Mouse (Mus musculus) bone marrow, adult 2 months (tissue): ENCODE measurements around the gene Zfp131. TPM values are rescaled to one million over a fixed set of nuclear protein-coding genes. Genes with fewer than 3 reads are reported as not detected.
"Not testable (repeated sequence)": the region's sequence is repeated elsewhere in the genome, so short reads cannot be mapped to it uniquely, and the experiment has no call there.

ENCODE experiments used
- H3K27ac ChIP-seq: fragments of 200-500 bp; 2 replicates; pipeline ENCODE4 v1.5.1; 2012; ENCODE audit warnings: low read depth, mild to moderate bottlenecking, control low read depth, inconsistent platforms, low read length; ENCODE audit not compliant: control insufficient read depth, poor library complexity, insufficient read depth
- H3K4me1 ChIP-seq: fragments of 200-500 bp; 2 replicates; pipeline ENCODE4 v1.6.1; 2011; ENCODE audit warnings: low read length; ENCODE audit not compliant: control insufficient read depth, insufficient read depth
- H3K4me3 ChIP-seq: fragments of 200-500 bp; replicated peaks from 2 replicates; pipeline ENCODE3; 2011; ENCODE audit warnings: mild to moderate bottlenecking, low read depth, low read length, control low read depth; ENCODE audit not compliant: control insufficient read depth
- CTCF ChIP-seq: fragments of 200-500 bp; IDR thresholded peaks from 2 replicates; pipeline ENCODE4 v1.5.1; 2011; ENCODE audit warnings: low read length, control low read depth; ENCODE audit not compliant: control insufficient read depth, insufficient read depth
- POLR2A ChIP-seq: fragments of 200-500 bp; IDR thresholded peaks from 2 replicates; pipeline ENCODE4 v1.6.1; 2011; ENCODE audit warnings: low read depth, mild to moderate bottlenecking, control low read depth, low read length, borderline replicate concordance; ENCODE audit not compliant: control insufficient read depth
- WGBS: fragments of 180-500 bp; shearing (Covaris S2); methylation state at CpG from one replicate; pipeline ENCODE4 v1.1.7; 2018; 5-methylcytosine and 5-hydroxymethylcytosine counted together
- polyA plus RNA-seq: library from polyadenylated mRNA; stranded (reverse); fragments of >200 nt; gene quantifications from 2 replicates; pipeline ENCODE4 v1.2.4, GENCODE M21; 2011; ENCODE audit warnings: low replicate concordance; ENCODE audit not compliant: missing spikeins, insufficient read depth, insufficient read length

The Zfp131 gene
- 12.6 and 13.8 TPM in 2 replicates for polyA plus RNA-seq

- WGBS, result under 1% methylated on average over 84 of the region's 86 CpGs
- Histone ChIP-seq H3K4me3 (peak within 1 kb of the TSS; percentile 97), H3K4me1 (peaks cover 1% of the 10 kb centered on the region; the same call in 1 of the 2 replicates), H3K27ac (peak within 1 kb of the TSS; percentile 98)
- TF ChIP-seq POLR2A (peak; percentile 33; the same call in 1 of the 2 replicates), CTCF (no peak)
These were observed at the start of gene Zfp131 for GRCm38 (mm10) chr13:119790761-119791579. Gene Zfp131, minus strand, starts transcription at chr13:119790889.

DNA sequence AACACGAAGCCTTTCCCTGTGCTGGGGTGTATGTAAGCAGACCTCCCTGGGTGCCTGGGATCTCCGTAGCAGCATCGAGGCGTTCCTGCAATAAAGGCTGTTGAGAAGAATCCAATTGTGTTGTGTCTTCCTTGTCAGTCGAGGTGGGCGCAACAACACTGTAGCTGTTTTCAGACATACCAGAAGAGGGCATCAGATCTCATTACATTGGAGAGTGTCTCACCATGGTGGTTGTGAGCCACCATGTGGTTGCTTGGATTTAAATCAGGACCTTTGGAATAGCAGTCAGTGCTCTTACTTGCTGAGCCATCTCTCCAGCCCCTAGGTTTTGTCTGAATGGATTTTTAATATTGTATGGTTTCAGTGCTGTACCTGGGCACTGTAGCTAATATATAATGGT is 49.3 kb upstream of the Zfp131 start:
- not testable (repeated sequence) for H3K4me1 ChIP-seq, H3K27ac ChIP-seq, H3K4me3 ChIP-seq
- WGBS, result 31% methylated on average over 6 of the region's 6 CpGs

GRCm38 (mm10) chr13:119837719-119838337 is 47.1 kb upstream of the Zfp131 start:
- H3K27ac ChIP-seq, H3K4me3 ChIP-seq, H3K4me1 ChIP-seq: not testable (repeated sequence)
- peak; percentile 40; the same call in 1 of the 2 replicates for TF ChIP-seq CTCF
- 10% methylated on average over 14 of the region's 23 CpGs for WGBS

DNA sequence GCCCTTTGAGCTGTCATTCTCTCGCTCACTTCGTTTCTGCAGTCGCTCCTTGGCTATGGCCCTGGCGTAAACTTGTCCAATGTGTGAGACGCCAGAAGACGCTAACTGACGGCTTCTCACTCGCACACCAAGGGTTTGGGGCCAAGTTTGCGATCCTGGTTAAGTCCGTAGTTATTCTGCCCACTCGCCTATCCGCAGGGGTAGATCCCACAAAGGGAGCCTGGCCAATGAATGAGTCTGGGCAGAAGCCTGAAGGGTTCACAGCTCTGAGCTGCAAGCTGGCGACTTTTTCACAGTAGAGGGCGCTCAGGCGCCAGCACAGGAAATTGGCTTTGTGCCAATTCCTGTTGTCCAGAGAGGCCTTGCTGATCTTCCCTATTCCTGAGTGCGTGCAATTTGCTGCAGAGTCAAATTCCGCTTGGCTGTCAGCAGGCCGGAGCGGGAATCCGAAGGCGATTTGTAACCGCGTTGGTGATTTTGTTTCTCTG is 45.7 kb upstream of the Zfp131 start:
- 4% methylated on average over 23 of the region's 23 CpGs for WGBS
- not testable (repeated sequence) for H3K27ac ChIP-seq, H3K4me1 ChIP-seq
- H3K4me3 ChIP-seq, result peak overlapping the region; percentile 18

DNA sequence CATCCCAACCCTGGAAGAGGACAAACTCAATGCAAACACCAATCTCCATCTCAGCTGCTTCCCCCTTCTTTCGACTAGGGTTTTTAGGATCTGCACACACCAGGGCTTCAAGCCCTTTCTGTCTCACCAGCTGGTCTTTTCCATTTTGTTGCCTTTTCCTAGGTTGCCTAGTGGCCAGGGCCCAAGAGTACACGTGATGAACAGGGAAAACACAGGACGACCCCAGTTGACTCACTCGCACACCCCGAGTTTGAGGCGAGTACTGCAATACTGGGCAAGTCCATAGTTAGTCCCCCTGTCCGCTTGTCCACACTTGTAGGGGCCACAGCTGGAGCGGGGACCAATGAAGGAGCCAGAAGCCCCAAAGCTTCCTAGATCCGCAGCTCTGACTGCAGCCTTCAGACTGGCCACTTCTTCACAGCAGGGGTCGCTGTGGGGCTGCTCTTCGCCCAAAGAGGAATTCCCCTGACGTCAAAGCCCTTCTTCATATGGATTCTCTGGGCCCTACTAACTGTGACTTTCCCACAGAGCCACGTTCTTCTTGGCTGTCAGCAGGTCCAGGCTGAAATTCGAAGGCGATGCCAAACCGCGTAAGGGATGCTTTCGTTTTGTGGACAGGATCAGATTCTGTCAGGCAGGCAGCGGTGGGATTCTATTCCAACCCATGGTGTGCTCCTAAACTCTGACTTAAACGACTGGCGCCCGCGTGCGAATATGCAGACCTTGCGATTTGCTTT is 44.8 kb upstream of the Zfp131 start, which contains the start of gene D13Ertd608e:
TSS of gene D13Ertd608e (plus strand) at position 687 of the 737 bp plus-strand sequence.
- peak within 1 kb of the TSS; percentile 18 for H3K4me3 ChIP-seq
- not testable (repeated sequence) for H3K27ac ChIP-seq, H3K4me1 ChIP-seq
- 12% methylated on average over 19 of the region's 25 CpGs for WGBS
- peak; percentile 52 for TF ChIP-seq CTCF

GRCm38 (mm10) chr13:119830116-119830515 is 39.4 kb upstream of the Zfp131 start, which contains the start of gene AF067063:
Gene AF067063, minus strand, starts transcription at chr13:119830216.
- H3K27ac ChIP-seq, H3K4me1 ChIP-seq, H3K4me3 ChIP-seq: not testable (repeated sequence)

DNA sequence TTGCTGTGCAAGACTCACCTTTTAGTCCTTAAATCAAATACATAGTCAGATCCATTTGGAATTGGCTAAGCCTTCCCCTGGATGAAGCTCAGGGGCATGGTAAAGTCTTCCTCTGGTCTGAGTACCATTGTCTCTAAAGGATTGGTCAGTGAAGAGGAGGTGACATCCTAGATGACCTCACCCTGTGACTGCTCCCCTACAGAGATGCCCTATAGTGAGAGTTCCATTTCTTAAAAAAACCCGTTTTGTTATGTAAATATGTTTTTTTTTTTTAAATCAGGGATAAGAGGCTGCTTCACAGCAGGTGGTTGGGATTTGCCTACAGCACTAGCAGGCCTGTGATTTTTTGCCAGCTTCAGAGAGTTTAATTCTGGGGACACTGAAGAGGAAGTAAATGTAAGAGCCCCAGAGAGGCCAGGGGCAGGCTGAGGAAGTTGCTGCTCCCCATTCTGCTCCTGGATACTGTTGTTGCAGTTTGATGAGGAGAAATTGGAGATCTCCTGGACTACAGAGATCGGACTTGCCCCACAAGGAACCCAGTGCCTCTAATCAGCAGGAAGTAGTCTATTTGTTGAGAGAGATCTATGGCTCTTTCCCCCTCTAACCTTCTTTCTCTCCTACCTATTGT is 27.0 kb upstream of the Zfp131 start:
- 20% methylated on average over 2 of the region's 2 CpGs for WGBS
- Histone ChIP-seq H3K4me1 (no peaks in the 10 kb centered on the region), H3K27ac (no peak overlapping the region), H3K4me3 (no peak overlapping the region)
- no peak for TF ChIP-seq POLR2A
- no peak for TF ChIP-seq CTCF

DNA sequence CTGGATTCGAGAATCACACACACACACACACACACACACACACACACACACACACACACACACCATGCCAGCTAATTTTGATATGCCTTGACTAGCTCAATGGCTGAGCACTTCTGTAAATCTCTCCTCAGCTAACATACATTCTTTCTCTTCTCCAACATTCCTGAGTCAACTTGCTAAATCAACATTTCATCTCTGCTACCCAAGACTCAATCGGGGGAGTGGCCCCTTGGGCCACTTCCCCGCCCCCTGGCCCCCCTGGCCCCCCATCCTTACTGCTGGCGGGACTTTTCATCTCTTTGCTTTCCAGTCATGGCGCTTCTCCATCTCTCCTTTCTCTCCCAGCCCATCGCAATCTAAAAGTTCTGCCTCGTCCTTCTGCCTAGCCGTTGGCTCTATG is 26.1 kb upstream of the Zfp131 start:
- WGBS, result 82% methylated on average over 8 of the region's 8 CpGs
- H3K4me3 ChIP-seq, result no peak overlapping the region
- TF ChIP-seq CTCF, result no peak
- no peak for TF ChIP-seq POLR2A

More for the DNA sequence above, 26.1 kb upstream of the Zfp131 start:
- H3K27ac ChIP-seq, result no peak overlapping the region
- H3K4me1 ChIP-seq, result no peaks in the 10 kb centered on the region
